Mouse (Mus musculus) heart, postnatal 0 days (tissue): ENCODE measurements around the gene Phf10.
"Not testable (repeated sequence)": the region's sequence is repeated elsewhere in the genome, so short reads cannot be mapped to it uniquely, and the experiment has no call there.

Experiments used
- CTCF ChIP-seq: IDR thresholded peaks from 2 replicates; pipeline ENCODE4 v1.5.1; 2016; ENCODE audit warnings: antibody characterized with exemption, control low read depth, low read depth
- EP300 ChIP-seq: IDR thresholded peaks from 2 replicates; pipeline ENCODE4 v1.6.1; 2016; ENCODE audit warnings: antibody characterized with exemption, low read depth

GRCm38 (mm10) chr17:14977718-14978361, 16.8 kb upstream of the Phf10 start:
- not testable (repeated sequence) for TF ChIP-seq CTCF, EP300
